Mouse (Mus musculus): Measurements from ENCODE around the gene Mapkbp1.

Gene Mapkbp1

GRCm38 (mm10) chr2:120051405-120051804, 78.9 kb downstream of the Mapkbp1 start:
- DNase-seq (ENCODE audit: low read depth, low spot score): no peak

GRCm38 (mm10) chr2:120054771-120055552, 82.5 kb downstream of the Mapkbp1 start:
- no peak for DNase-seq (ENCODE audit: low read depth, low spot score)

- no peak for DNase-seq (ENCODE audit: low read depth, low spot score)
Measured at GRCm38 (mm10) chr2:120055923-120056322, 83.4 kb downstream of the Mapkbp1 start.

GRCm38 (mm10) chr2:120058818-120059217, 86.3 kb downstream of the Mapkbp1 start:
- DNase-seq (ENCODE audit: low read depth, low spot score): no peak

GRCm38 (mm10) chr2:120059466-120059865, 87.0 kb downstream of the Mapkbp1 start:
- no peak for DNase-seq (ENCODE audit: low read depth, low spot score)

GRCm38 (mm10) chr2:120060190-120060589, 87.7 kb downstream of the Mapkbp1 start:
- DNase-seq (ENCODE audit: low read depth, low spot score): no peak

GRCm38 (mm10) chr2:120060651-120061050, 88.2 kb downstream of the Mapkbp1 start:
- DNase-seq (ENCODE audit: low read depth, low spot score): no peak

- no peak for DNase-seq (ENCODE audit: low read depth, low spot score)
Measured at GRCm38 (mm10) chr2:120062248-120062647, 89.7 kb downstream of the Mapkbp1 start.

- no peak for DNase-seq (ENCODE audit: low read depth, low spot score)
Measured at GRCm38 (mm10) chr2:120064639-120065038, 92.1 kb downstream of the Mapkbp1 start.

GRCm38 (mm10) chr2:120065243-120065642, 92.7 kb downstream of the Mapkbp1 start:
- peak; percentile 77 for DNase-seq (ENCODE audit: low read depth, low spot score)

- no peak for DNase-seq (ENCODE audit: low read depth, low spot score)
Measured at GRCm38 (mm10) chr2:120066224-120066623, 93.7 kb downstream of the Mapkbp1 start.

- peak; percentile 58 for DNase-seq (ENCODE audit: low read depth, low spot score)
Measured at GRCm38 (mm10) chr2:120068555-120069465, 96.3 kb downstream of the Mapkbp1 start.

GRCm38 (mm10) chr2:120069466-120069990, 97.0 kb downstream of the Mapkbp1 start:
- peak; percentile 87 for DNase-seq (ENCODE audit: low read depth, low spot score)

GRCm38 (mm10) chr2:120074096-120074495, 101.6 kb downstream of the Mapkbp1 start:
- DNase-seq (ENCODE audit: low read depth, low spot score): peak; percentile 36

GRCm38 (mm10) chr2:120076076-120076705, 103.7 kb downstream of the Mapkbp1 start:
- DNase-seq (ENCODE audit: low read depth, low spot score): peak; percentile 79
